ENCODE assay signal across 18 mouse cellular contexts in genomic region chr4:154245342-154245741, GRCm38 (mm10). TPM values are rescaled to one million over a fixed set of nuclear protein-coding genes. Genes with fewer than 3 reads are reported as not detected.
DNase-seq lines count a peak whose midpoint lies in the region; ATAC-seq and TF ChIP-seq lines count a peak whose summit lies in the region.
"Had no signal": no experiment of that assay in that cellular context is flagged by ENCODE, and none has a peak within 500 bp of the region (broad histone marks: within the 10 kb centered on the region; RNA-seq: fewer than 3 reads in every experiment).

No protein-coding gene starts in this region.

- intact Hi-C loops in gastrocnemius, adult 2 months (cut with DNase I) = no loop called here

- 25% methylated on average over 7 of the region's 7 CpGs for WGBS in embryonic facial prominence, embryonic 15.5 days
- WGBS in kidney, adult 2 months = 82% methylated on average over 7 of the region's 7 CpGs

- no peak for TF ChIP-seq POLR2A in kidney, adult 2 months (IDR thresholded peaks at IDR 0.05; ENCODE audit: low read depth, low read length)

- no peak overlapping the region for H3K27ac ChIP-seq in gastrocnemius, adult 2 months
- peak overlapping the region; percentile 77 for H3K27ac ChIP-seq in embryonic facial prominence, embryonic 15.5 days (replicated peaks)
- no peak overlapping the region for H3K27ac ChIP-seq in kidney, adult 2 months (ENCODE audit: insufficient read depth, low read depth, low read length)
- H3K27ac ChIP-seq: hindbrain, embryonic 10.5 days; intestine, embryonic 15.5 days; liver, embryonic 13.5 days; neural tube, embryonic 13.5 days had no signal

- ATAC-seq in embryonic facial prominence, embryonic 15.5 days (ENCODE audit: insufficient number of reproducible peaks, low FRiP score, low TSS enrichment, low read depth) = no peak

- H3K36me3 ChIP-seq in embryonic facial prominence, embryonic 15.5 days = peaks cover 10% of the 10 kb centered on the region
- no peaks in the 10 kb centered on the region for H3K36me3 ChIP-seq in kidney, adult 2 months (ENCODE audit: control insufficient read depth, insufficient read depth, low read length)
- H3K36me3 ChIP-seq: heart, embryonic 12.5 days; intestine, embryonic 15.5 days; liver, embryonic 13.5 days; neural tube, embryonic 13.5 days had no signal

- H3K27me3 ChIP-seq in embryonic facial prominence, embryonic 15.5 days = no peaks in the 10 kb centered on the region
- no peaks in the 10 kb centered on the region for H3K27me3 ChIP-seq in kidney, adult 2 months (replicated peaks; ENCODE audit: control insufficient read depth, insufficient read depth, low read length)
- H3K27me3 ChIP-seq: intestine, embryonic 15.5 days; neural tube, embryonic 13.5 days had no signal

- no peaks in the 10 kb centered on the region for H3K9me3 ChIP-seq in embryonic facial prominence, embryonic 15.5 days (replicated peaks)
- H3K9me3 ChIP-seq: heart, embryonic 12.5 days; hindbrain, embryonic 10.5 days; intestine, embryonic 15.5 days; liver, embryonic 13.5 days; neural tube, embryonic 13.5 days had no signal

- H3K4me1 ChIP-seq in embryonic facial prominence, embryonic 15.5 days = peaks cover 86% of the 10 kb centered on the region
- H3K4me1 ChIP-seq in kidney, adult 2 months (ENCODE audit: control insufficient read depth, insufficient read depth, low read length) = no peaks in the 10 kb centered on the region

- peak; percentile 51 for DNase-seq in gastrocnemius, adult 2 months
- no peak for DNase-seq in gastrocnemius, adult 18-20 months (ENCODE audit: low spot score)
- peak; percentile 77 for DNase-seq in 3134 (ENCODE audit: extremely low read depth, insufficient read length, low spot score)
- peak; percentile 17 for DNase-seq in adrenal gland, adult 8-10 months
- DNase-seq in cerebellum, postnatal 4 days (ENCODE audit: low spot score in 2 of 2) = no peak
- DNase-seq in kidney, adult 2 months = no peak
- no peak for DNase-seq in cerebellum, adult 18-20 months
- DNase-seq: B cell, adult 2 months; cerebellum, adult 11-12 months; gastrocnemius, postnatal 14 days; kidney, postnatal 14 days; liver, embryonic 13.5 days had no signal

- peak overlapping the region; percentile 10; the same call in 1 of the 2 replicates for H3K4me2 ChIP-seq in embryonic facial prominence, embryonic 15.5 days (replicated peaks)
- H3K4me2 ChIP-seq: heart, embryonic 12.5 days; intestine, embryonic 15.5 days; liver, embryonic 13.5 days; neural tube, embryonic 13.5 days had no signal

- TF ChIP-seq CTCF in gastrocnemius, adult 2 months (IDR thresholded peaks at IDR 0.05) = no peak
- no peak for TF ChIP-seq CTCF in kidney, adult 2 months (conservative IDR thresholded peaks at IDR 0.05; ENCODE audit: insufficient read depth, insufficient read length, low read depth, low read length)

- no peak overlapping the region for H3K9ac ChIP-seq in embryonic facial prominence, embryonic 15.5 days
- H3K9ac ChIP-seq: heart, embryonic 12.5 days; intestine, embryonic 15.5 days; liver, embryonic 13.5 days; neural tube, embryonic 13.5 days had no signal

- no peak overlapping the region for H3K4me3 ChIP-seq in gastrocnemius, adult 2 months
- no peak overlapping the region for H3K4me3 ChIP-seq in embryonic facial prominence, embryonic 15.5 days (replicated peaks)
- H3K4me3 ChIP-seq in kidney, adult 2 months (ENCODE audit: insufficient read depth, low read depth, low read length) = no peak overlapping the region
- H3K4me3 ChIP-seq: heart, embryonic 12.5 days; hindbrain, embryonic 10.5 days; intestine, embryonic 15.5 days; liver, embryonic 13.5 days; neural tube, embryonic 13.5 days had no signal

RNA-seq across cellular contexts. Expression of gene Arhgef16, which starts 56.1 kb away (rescaled TPM):
- total RNA-seq in gastrocnemius, adult 2 months (2021) = under 1 TPM; 0.17 to 0.23 TPM
- under 1 TPM; 0.09 to 0.26 TPM for total RNA-seq in gastrocnemius, adult 18-20 months (2021)
- total RNA-seq in adrenal gland, adult 8-10 months (2022) = under 1 TPM; 0.09 to 0.51 (median 0.32) TPM
- polyA plus RNA-seq in embryonic facial prominence, embryonic 15.5 days (2015; fragmentation: Nextera tagmentation; extraction: Ambion mirVana) = 7.5 and 7.7 TPM in 2 replicates
- polyA plus RNA-seq in kidney, adult 2 months (2012; rRNA removed) = 58.6 and 66.8 TPM in 2 replicates
- total RNA-seq: monocyte, adult 5-6 weeks had no signal

Comparison
In these comparisons a context has a peak if more than half of its experiments do, and no peak if none do; other contexts are left out.
1. DNase-seq: peak in gastrocnemius, adult 2 months (single experiment), 3134 (single experiment) and adrenal gland, adult 8-10 months (single experiment); none in gastrocnemius, adult 18-20 months (single experiment), cerebellum, postnatal 4 days (0 of 2), kidney, adult 2 months (single experiment) and cerebellum, adult 18-20 months (0 of 2).